Mouse (Mus musculus): ENCODE data around the gene Polm.

DNA sequence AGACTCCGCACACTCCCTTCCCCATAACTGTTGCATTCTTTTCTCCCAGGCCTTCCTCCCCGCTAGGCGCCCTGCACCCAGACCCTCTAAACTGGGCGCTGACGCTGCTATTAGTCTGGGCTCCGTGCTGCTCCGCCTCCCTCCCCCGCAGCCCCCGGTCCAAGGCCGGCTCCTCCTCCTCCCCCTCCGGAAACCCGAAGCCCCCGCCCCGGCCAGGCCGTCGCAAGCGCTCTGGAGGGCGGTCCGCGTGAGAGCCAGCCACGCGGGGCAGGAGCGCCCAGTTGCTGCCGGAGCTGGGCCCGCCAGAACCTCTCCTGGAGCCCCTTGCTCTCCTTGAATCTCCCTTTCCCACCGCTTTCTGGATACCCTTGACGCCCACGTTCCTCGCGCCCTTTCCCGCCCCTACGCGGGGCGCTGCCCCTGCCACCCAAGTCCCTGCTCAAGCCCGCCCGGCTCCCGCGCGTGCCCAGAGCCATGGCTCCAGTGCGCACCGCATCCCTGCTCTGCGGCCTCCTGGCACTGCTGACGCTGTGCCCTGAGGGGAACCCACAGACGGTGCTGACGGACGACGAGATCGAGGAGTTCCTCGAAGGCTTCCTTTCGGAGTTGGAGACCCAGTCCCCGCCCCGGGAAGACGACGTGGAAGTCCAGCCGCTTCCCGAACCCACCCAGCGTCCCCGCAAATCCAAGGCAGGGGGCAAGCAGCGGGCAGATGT, 24.0 kb upstream of the Polm start, which contains the start of gene Aebp1:
- no peak for TF ChIP-seq CTCF (IDR thresholded peaks at IDR 0.05; ENCODE audit: extremely low read depth, insufficient read length, insufficient replicate concordance, low read depth, low read length)
- TF ChIP-seq POLR2A (IDR thresholded peaks at IDR 0.05; ENCODE audit: low read depth, low read length): no peak

Measured in small intestine, adult 2 months (tissue).